In the genomic region with DNA sequence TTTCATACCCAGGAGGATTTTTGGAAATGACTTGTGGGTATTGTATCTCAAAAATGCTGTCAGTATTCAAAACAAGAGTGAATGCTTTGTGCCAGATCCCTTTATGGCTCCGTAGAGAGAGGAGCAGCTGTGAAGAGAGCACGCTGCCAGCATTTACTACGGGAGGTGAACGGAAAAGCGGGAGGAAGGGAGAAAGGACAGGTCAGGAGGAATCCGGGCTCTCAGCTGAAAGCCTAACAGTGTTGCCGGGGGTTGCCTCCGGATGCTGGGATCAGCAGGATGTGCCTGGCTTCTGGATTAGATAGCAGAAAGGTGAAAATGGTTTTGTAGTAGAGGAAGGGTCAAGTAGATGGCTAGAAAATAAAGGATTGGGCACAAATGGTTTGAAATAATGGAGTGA, we compare ENCODE assay signal across 18 mouse cellular contexts. TPM values are rescaled to one million over a fixed set of nuclear protein-coding genes. Genes with fewer than 3 reads are reported as not detected.
DNase-seq lines count a peak whose midpoint lies in the region; ATAC-seq lines count a peak whose summit lies in the region.
"Had no signal": no experiment of that assay in that cellular context is flagged by ENCODE, and none has a peak within 500 bp of the region (broad histone marks: within the 10 kb centered on the region; RNA-seq: fewer than 3 reads in every experiment).

No protein-coding gene starts in this region.

- no peaks in the 10 kb centered on the region for H3K27me3 ChIP-seq in heart, embryonic 11.5 days (ENCODE audit: control insufficient read depth, insufficient read depth, low read length)
- H3K27me3 ChIP-seq in heart, embryonic 10.5 days (ENCODE audit: insufficient read depth, poor library complexity, severe bottlenecking) = no peaks in the 10 kb centered on the region
- H3K27me3 ChIP-seq in liver, embryonic 12.5 days (replicated peaks) = no peaks in the 10 kb centered on the region
- H3K27me3 ChIP-seq: embryonic facial prominence, embryonic 13.5 days; forebrain, embryonic 12.5 days; hindbrain, embryonic 15.5 days; limb, embryonic 15.5 days; midbrain, embryonic 13.5 days; neural tube, embryonic 12.5 days had no signal

- H3K9ac ChIP-seq in heart, embryonic 11.5 days (ENCODE audit: low read depth, low read length) = 0 out of 2 replicates have a peak overlapping the region, but pooled peaks have one; percentile 6
- peak overlapping the region; percentile 61 for H3K9ac ChIP-seq in liver, embryonic 12.5 days
- H3K9ac ChIP-seq: embryonic facial prominence, embryonic 13.5 days; forebrain, embryonic 12.5 days; hindbrain, embryonic 15.5 days; limb, embryonic 15.5 days; midbrain, embryonic 13.5 days; neural tube, embryonic 12.5 days had no signal

- no peak for DNase-seq in heart, embryonic 10.5 days (ENCODE audit: low spot score)
- no peak for DNase-seq in liver
- DNase-seq in cerebellum, postnatal 10 days = peak; percentile 50 to 67
- DNase-seq in gastrocnemius, adult 8-10 months (ENCODE audit: low spot score in 2 of 2) = no peak
- DNase-seq: adrenal gland, postnatal 25 days; gastrocnemius, adult 2 months; kidney, adult 18-20 months had no signal

- peaks cover 4% of the 10 kb centered on the region; the same call in 1 of the 2 replicates for H3K4me1 ChIP-seq in heart, embryonic 11.5 days (ENCODE audit: control insufficient read depth, insufficient read depth, low read length)
- no peaks in the 10 kb centered on the region for H3K4me1 ChIP-seq in heart, embryonic 10.5 days
- H3K4me1 ChIP-seq in liver, embryonic 12.5 days = peaks cover 76% of the 10 kb centered on the region
- H3K4me1 ChIP-seq: forebrain, embryonic 12.5 days; limb, embryonic 15.5 days; midbrain, embryonic 13.5 days had no signal

- WGBS in heart, embryonic 11.5 days (ENCODE audit: insufficient replicate concordance) = 56% methylated on average over 8 of the region's 8 CpGs
- 58% methylated on average over 8 of the region's 8 CpGs for WGBS in heart, embryonic 10.5 days
- WGBS in liver, embryonic 12.5 days (ENCODE audit: insufficient replicate concordance) = 75% methylated on average over 8 of the region's 8 CpGs

- ATAC-seq in heart, embryonic 11.5 days (replicated peaks; ENCODE audit: insufficient number of reproducible peaks, low FRiP score, low TSS enrichment) = no peak
- ATAC-seq in liver, embryonic 12.5 days = no peak
- ATAC-seq in megakaryocyte progenitor cell, adult 5-6 weeks (replicated peaks; ENCODE audit: poor library complexity) = no peak
- ATAC-seq: midbrain, embryonic 13.5 days had no signal

- peaks cover 27% of the 10 kb centered on the region for H3K36me3 ChIP-seq in heart, embryonic 11.5 days (ENCODE audit: control insufficient read depth, insufficient read depth, low read length)
- peaks cover 78% of the 10 kb centered on the region for H3K36me3 ChIP-seq in heart, embryonic 10.5 days
- H3K36me3 ChIP-seq in liver, embryonic 12.5 days = peaks cover 97% of the 10 kb centered on the region

- no peak overlapping the region for H3K4me3 ChIP-seq in heart, embryonic 11.5 days (ENCODE audit: low read depth, low read length)
- H3K4me3 ChIP-seq in heart, embryonic 10.5 days = no peak overlapping the region
- peak overlapping the region; percentile 7; the same call in 1 of the 2 replicates for H3K4me3 ChIP-seq in liver, embryonic 12.5 days
- H3K4me3 ChIP-seq: embryonic facial prominence, embryonic 13.5 days; forebrain, embryonic 12.5 days; gastrocnemius, adult 2 months; hindbrain, embryonic 15.5 days; layer of hippocampus, adult 2 months; limb, embryonic 15.5 days; midbrain, embryonic 13.5 days; neural tube, embryonic 12.5 days had no signal

- H3K9me3 ChIP-seq in heart, embryonic 11.5 days (replicated peaks; ENCODE audit: control insufficient read depth, low read length) = no peaks in the 10 kb centered on the region
- H3K9me3 ChIP-seq in heart, embryonic 10.5 days = no peaks in the 10 kb centered on the region
- no peaks in the 10 kb centered on the region for H3K9me3 ChIP-seq in liver, embryonic 12.5 days (replicated peaks)
- H3K9me3 ChIP-seq: embryonic facial prominence, embryonic 13.5 days; forebrain, embryonic 12.5 days; hindbrain, embryonic 15.5 days; limb, embryonic 15.5 days; midbrain, embryonic 13.5 days; neural tube, embryonic 12.5 days had no signal

- peak overlapping the region; percentile 27; the same call in 1 of the 2 replicates for H3K4me2 ChIP-seq in heart, embryonic 11.5 days
- peak overlapping the region; percentile 74 for H3K4me2 ChIP-seq in liver, embryonic 12.5 days
- H3K4me2 ChIP-seq: embryonic facial prominence, embryonic 13.5 days; forebrain, embryonic 12.5 days; hindbrain, embryonic 15.5 days; limb, embryonic 15.5 days; midbrain, embryonic 13.5 days; neural tube, embryonic 12.5 days had no signal

- 0 out of 2 replicates have a peak overlapping the region, but pooled peaks have one; percentile 29 for H3K27ac ChIP-seq in heart, embryonic 11.5 days (ENCODE audit: low read depth, low read length)
- no peak overlapping the region for H3K27ac ChIP-seq in heart, embryonic 10.5 days
- peak overlapping the region; percentile 96 for H3K27ac ChIP-seq in liver, embryonic 12.5 days
- H3K27ac ChIP-seq: embryonic facial prominence, embryonic 13.5 days; forebrain, embryonic 12.5 days; gastrocnemius, adult 2 months; hindbrain, embryonic 15.5 days; layer of hippocampus, adult 2 months; limb, embryonic 15.5 days; midbrain, embryonic 13.5 days; neural tube, embryonic 12.5 days; stomach, postnatal 0 days had no signal

RNA-seq across cellular contexts. Expression of gene Rnf145, which starts 11.6 kb away (rescaled TPM):
- 60.4 and 64.4 TPM in 2 replicates for polyA plus RNA-seq in heart, embryonic 11.5 days (2014; fragmentation: Nextera tagmentation; extraction: Ambion mirVana)
- polyA plus RNA-seq in heart, embryonic 10.5 days (2016; fragmentation: Nextera tagmentation; extraction: Ambion mirVana) = 59.8 and 82.1 TPM in 2 replicates
- polyA plus RNA-seq in liver, embryonic 12.5 days (2016; fragmentation: Nextera tagmentation; extraction: Ambion mirVana) = 64.7 and 71.1 TPM in 2 replicates
- total RNA-seq in gastrocnemius, adult 8-10 months (2022) = 10 to 100 TPM in 1 of 4 experiments, 1 to 10 TPM in 3; 5.7 to 12.5 (median 6.9) TPM
- 12.8 and 18.9 TPM in 2 replicates for total RNA-seq in megakaryocyte progenitor cell, adult 5-6 weeks (2015)
- 20.7 and 24.9 TPM in 2 replicates for total RNA-seq in megakaryocyte progenitor cell, adult 5-6 weeks (2017)

Comparison
In these comparisons a context has a peak if more than half of its experiments do, and no peak if none do; other contexts are left out.
1. DNase-seq: peak in cerebellum, postnatal 10 days (2 of 2); none in heart, embryonic 10.5 days (single experiment), liver (single experiment) and gastrocnemius, adult 8-10 months (0 of 2).